Mouse (Mus musculus): ENCODE data around the gene Ccdc32. TPM values are rescaled to one million over a fixed set of nuclear protein-coding genes. Genes with fewer than 3 reads are reported as not detected.

Gene Ccdc32
- polyA plus RNA-seq, 2 experiments from 2014 or later: 20.5 to 21.3 TPM

GRCm38 (mm10) chr2:119014989-119015388, 14.2 kb downstream of the Ccdc32 start:
- no peak for ATAC-seq

DNA sequence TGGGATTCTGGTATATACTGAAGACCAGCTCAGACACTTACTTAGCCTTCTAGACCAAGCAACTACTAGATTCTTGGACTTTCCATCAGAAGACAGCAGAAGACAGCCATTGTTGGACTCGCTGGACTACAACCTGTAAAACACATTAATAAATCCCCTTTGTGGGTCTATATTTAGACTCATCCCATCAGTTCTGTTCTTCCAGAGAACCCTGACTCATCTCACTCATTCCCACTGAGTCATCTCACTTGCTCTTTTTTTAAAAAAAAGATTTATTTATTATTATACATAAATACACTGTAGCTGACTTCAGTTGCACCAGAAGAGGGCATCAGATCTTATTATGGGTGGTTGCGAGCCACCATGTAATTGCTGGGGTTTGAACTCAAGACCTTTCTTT, 19.8 kb downstream of the Ccdc32 start:
- ATAC-seq: no peak

- ATAC-seq: no peak
Observed at GRCm38 (mm10) chr2:119006886-119007285, 22.3 kb downstream of the Ccdc32 start.

DNA sequence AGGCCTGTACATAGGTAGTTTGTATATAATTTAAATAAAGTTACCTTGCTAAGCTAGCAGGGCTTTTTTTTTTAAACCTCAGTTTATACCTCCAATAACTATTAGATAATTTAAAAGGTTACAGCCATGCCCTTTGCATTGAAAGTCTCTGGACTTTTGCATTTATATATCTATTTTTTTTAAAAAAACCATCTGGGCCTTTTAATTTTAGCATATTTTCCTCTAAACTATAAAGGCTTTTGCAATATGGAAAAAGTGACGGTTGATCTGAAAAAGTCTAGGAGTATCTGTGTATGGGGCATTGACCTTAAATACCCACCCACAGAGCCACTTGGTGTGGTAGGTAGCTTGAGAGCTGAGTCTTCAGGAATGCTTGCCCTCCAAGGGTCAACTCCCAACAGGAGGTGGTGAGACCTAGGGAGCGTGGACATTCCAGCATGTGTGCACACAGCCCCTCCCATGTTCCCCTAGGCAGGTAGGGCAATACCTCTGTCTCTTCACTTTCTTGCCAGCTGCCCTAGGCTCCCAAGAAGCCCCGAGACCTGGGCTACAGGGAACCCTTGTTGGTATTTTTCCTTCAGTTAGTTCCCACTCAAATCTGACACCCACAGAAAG, 30.1 kb downstream of the Ccdc32 start:
- ATAC-seq: no peak

- no peak for ATAC-seq
Observed at GRCm38 (mm10) chr2:118998115-118998866, 30.9 kb downstream of the Ccdc32 start.

DNA sequence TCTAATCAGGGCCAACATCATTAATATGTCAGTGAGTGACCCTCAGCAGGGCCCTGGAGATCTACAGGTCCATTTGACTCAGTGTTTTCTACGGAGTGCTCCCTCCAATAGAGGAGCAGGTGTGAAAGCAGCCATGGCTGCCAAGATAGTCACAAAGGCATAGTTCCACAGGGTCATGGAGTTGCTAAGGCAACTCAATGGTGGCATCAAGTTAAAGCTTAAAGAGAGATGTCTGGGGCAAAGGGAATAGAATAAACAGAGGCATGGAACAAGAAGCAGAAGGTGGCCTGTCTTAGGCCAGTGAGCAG, 32.4 kb downstream of the Ccdc32 start:
- ATAC-seq: no peak

DNA sequence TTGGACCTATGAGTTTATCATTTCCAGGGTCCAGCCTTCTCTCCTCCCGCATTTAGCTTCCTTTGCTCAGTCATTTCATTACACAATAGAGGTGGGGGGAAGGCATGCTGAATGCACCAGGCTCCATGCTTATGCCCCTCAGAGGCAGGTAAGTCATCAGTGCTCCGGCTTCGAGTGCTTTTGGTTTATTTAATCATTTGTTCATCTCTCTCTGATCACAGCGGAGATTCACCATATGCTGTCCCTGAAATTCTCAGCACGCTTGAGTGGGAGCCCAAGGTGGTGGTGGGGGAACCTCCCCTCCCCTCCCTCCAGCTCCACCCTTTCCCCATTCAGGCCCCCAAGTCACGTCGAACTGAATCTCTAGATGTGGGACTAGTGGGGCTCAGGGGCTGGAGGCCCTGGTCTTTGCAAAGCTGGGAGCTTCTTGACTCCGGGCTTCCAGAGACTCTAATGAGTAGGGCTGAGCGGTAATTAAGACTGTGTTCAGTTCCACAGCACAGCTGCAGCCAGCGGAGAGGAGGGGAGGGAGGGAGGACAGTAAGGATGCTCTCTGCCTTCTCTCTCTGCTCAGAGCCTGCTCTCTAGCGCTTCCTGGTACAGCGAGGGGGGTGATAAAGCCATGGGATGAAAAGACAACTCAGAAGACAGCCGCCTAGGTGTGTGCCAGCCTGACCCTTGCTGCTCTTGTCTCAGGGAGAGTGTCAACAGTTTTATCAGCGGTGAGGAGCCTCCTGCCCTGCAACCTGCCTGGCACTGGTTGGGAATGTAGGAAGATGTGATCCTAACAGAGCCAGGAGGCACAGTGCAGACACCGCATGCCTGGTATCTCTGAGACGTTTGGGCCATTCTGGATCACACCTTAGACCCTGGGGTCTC, 33.0 kb downstream of the Ccdc32 start:
- no peak for ATAC-seq

- no peak for ATAC-seq
Observed at GRCm38 (mm10) chr2:118995490-118995889, 33.7 kb downstream of the Ccdc32 start.

- no peak for ATAC-seq
Observed at GRCm38 (mm10) chr2:118983812-118984211, 45.4 kb downstream of the Ccdc32 start.

GRCm38 (mm10) chr2:118980841-118981240, 48.4 kb downstream of the Ccdc32 start:
- ATAC-seq: no peak

- ATAC-seq: no peak
Observed at GRCm38 (mm10) chr2:118978064-118978463, 51.1 kb downstream of the Ccdc32 start.

DNA sequence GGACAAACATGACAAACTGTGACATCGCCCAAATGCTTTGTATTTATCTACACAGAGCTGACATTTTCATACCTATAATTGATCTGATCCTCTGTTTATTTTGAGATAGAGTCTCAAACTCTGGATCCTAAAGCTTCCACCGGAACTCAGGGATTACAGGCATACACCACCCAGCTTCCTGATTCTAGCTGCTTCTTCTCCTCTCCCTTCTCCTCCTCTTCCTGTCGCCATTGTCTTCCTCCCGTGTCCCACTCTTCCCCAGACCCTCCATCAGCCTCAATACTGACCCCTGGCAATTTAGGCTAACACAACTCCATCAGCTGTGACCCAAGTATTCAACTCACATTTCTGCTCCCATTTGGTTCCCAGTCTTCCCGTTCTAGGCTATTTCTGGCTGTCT, 52.3 kb downstream of the Ccdc32 start:
- ATAC-seq: no peak

DNA sequence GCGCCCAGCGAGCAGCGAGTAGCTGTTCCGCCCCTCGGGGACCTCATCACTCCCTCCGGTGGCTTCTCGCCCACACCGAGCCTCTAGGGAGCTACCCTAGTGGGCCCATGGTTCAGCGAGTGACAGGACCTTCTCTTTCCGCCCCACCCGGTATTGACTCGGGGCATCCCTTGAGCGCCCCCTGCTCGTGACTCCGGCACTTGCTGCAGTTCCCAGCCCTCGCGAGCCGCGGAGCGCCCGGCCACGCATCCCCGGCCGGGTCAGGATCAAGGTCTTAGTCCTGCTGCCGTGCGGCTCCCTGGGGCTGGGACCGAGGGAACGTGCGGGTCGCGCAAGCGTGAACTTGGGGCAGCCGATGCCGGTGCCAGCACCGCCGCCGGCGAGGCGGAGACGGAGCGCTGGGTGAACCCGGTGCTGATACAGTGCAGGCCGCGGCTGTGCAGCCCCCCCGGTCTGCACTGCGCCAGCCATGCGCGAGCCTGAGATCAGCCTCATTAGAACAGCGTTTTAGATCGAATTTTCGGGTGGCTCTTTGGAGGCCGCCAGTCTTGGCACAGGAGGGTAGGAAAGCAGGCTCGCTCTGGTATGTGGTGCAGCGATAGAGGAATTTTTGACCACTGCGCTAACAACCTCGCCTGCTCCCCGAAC, 52.8 kb downstream of the Ccdc32 start:
- peak; percentile 82 for ATAC-seq

DNA sequence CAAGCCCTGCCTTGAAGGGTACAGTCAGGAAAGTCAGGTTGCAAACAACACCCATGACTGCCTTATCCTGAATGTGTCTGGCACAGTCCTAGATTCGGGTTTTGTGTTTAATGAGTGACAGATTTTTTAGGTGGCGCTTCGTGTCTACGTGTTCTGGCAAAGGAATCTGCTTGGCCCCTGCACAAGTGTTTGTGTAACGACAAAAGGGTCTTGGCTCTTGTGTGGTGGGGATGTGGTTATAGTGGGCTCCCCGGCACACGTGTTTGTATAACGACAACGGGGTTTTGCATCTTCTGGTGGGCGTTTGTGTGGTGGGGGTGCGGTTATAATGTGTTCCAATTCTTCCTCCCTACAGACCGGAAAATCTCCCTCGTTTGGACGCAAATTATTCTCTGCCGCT, 53.3 kb downstream of the Ccdc32 start:
- ATAC-seq: peak; percentile 1

DNA sequence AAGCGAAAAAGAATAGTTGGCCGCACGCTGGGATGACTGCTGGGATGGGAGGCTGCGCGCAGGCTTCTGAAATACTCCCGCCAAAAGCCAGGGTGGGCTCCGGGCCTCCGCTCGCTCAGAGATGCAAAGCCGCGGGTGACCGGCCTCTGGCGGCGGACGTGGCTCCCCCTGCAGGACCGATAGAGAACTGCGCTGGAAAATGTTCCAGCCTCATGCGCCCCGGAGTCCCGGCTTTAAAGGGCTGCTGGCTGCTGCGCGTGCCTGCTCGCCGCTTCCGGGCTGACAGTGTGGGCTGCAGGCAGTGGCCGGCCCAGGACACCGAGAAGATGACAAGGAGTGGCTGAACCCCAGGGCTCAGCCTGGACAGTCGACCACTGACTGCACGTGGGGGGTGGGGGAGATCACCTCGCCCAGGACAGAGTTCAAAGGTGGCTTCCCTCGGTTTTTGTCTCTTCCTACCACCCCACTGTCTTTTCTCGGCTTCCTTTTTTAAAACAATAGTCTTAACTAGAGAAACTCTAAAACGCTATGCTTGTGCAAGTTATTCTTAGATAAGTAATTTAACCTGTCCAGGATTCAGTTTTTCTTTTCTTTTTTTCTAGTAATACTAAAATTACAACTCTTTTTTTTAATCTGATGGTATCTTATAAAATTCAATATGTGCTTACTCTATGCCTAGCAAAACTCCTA, 56.4 kb downstream of the Ccdc32 start:
- peak; percentile 71 for ATAC-seq

- no peak for ATAC-seq
Observed at GRCm38 (mm10) chr2:118972048-118972447, 57.1 kb downstream of the Ccdc32 start.

DNA sequence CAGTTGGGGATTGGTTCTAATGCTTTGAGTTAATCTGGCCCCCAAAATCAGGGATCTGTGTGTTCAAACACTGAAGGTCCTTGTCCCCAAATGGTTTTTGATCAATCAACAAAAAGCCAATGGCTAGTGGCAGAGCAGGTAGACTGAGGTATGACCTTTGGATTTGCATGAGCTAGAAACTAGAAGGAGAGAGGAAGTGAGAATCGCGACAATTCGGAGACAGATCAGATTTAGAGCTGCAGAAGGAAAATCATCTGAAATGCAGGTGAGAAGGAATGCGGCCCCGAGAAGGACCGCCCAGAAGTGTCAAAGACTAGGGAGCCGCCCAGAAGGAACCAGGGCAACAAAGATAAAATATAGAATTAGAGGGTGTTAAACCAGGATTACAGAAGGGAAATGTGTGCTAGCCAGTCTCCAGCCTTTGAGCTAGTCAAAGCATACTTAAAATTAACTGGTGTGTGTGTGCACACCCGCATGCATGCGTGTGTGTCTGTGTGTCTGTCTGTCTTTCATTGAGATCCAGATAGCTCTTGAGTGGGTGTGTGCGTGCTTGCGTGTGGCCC, 59.5 kb downstream of the Ccdc32 start:
- ATAC-seq: no peak

Other genes with a start within 250 kb of the Ccdc32 start
- under 1 TPM in 1 of 2 experiments, not detected in 1; 0.25 TPM for gene Disp2, start 249.7 kb downstream of the Ccdc32 start, polyA plus RNA-seq (2017; shearing (Covaris generic))
- 10 to 100 TPM; 23.7 to 30.8 TPM for gene Knstrn, start 215.4 kb downstream of the Ccdc32 start, polyA plus RNA-seq (2017; shearing (Covaris generic))
- 10 to 100 TPM; 37.3 to 58.1 TPM for gene Ivd, start 167.4 kb downstream of the Ccdc32 start, polyA plus RNA-seq (2017; shearing (Covaris generic))
- gene Bahd1, start 129.0 kb downstream of the Ccdc32 start, polyA plus RNA-seq (2017; shearing (Covaris generic)): 1 to 10 TPM; 3.6 TPM
- gene Chst14, start 102.9 kb downstream of the Ccdc32 start, polyA plus RNA-seq (2017; shearing (Covaris generic)): 1 to 10 TPM; 1.3 to 1.5 TPM
- gene Rpusd2, start 5.4 kb upstream of the Ccdc32 start, polyA plus RNA-seq (2017; shearing (Covaris generic)): 1 to 10 TPM; 2.3 to 2.4 TPM
- gene Knl1, start 17.7 kb upstream of the Ccdc32 start, polyA plus RNA-seq (2017; shearing (Covaris generic)): 10 to 100 TPM; 17.4 to 18.1 TPM
- gene Rad51, start 83.4 kb upstream of the Ccdc32 start, polyA plus RNA-seq (2017; shearing (Covaris generic)): 10 to 100 TPM in 1 of 2 experiments, 1 to 10 TPM in 1; 9.9 to 12.3 TPM
- 10 to 100 TPM; 10.5 to 15.3 TPM for gene Rmdn3, start 127.6 kb upstream of the Ccdc32 start, polyA plus RNA-seq (2017; shearing (Covaris generic))
- not detected for gene Gchfr, start 138.4 kb upstream of the Ccdc32 start, polyA plus RNA-seq (2017; shearing (Covaris generic))
- under 1 TPM; 0.29 to 0.70 TPM for gene Gm14137, start 145.1 kb upstream of the Ccdc32 start, polyA plus RNA-seq (2017; shearing (Covaris generic))
- 10 to 100 TPM; 31.4 to 44.0 TPM for gene Zfyve19, start 179.2 kb upstream of the Ccdc32 start, polyA plus RNA-seq (2017; shearing (Covaris generic))
- 10 to 100 TPM; 21.8 to 29.0 TPM for gene Dnajc17, start 179.4 kb upstream of the Ccdc32 start, polyA plus RNA-seq (2017; shearing (Covaris generic))
- not detected for gene Ppp1r14d, start 200.5 kb upstream of the Ccdc32 start, polyA plus RNA-seq (2017; shearing (Covaris generic))
- not detected for gene Spint1, start 208.0 kb upstream of the Ccdc32 start, polyA plus RNA-seq (2017; shearing (Covaris generic))
- gene Rhov, start 241.9 kb upstream of the Ccdc32 start, polyA plus RNA-seq (2017; shearing (Covaris generic)): not detected

All from activated CD4-positive, CD25-positive, alpha-beta regulatory T cell, adult 4 months (primary cell).